Mouse (Mus musculus) myocyte (in vitro differentiated cells): ENCODE data around the gene Cd81. TPM values are rescaled to one million over a fixed set of nuclear protein-coding genes. Genes with fewer than 3 reads are reported as not detected.
A peak's percentile ranks its signal among the peaks of the same experiment; 100 is the strongest.

Source experiments
- H3K27me3 ChIP-seq: one replicate; pipeline ENCODE4 v1.6.1; 2011; ENCODE audit not compliant: control insufficient read depth, insufficient read depth, insufficient read length
- H3K36me3 ChIP-seq: one replicate; pipeline ENCODE4 v1.6.1; 2011; ENCODE audit not compliant: control insufficient read depth, insufficient read depth
- H3K4me2 ChIP-seq: one replicate; pipeline ENCODE4 v1.6.1; 2011; ENCODE audit warnings: low read depth, control low read depth
- H3K4me3 ChIP-seq: one replicate; pipeline ENCODE4 v1.5.1; 2011; ENCODE audit warnings: mild to moderate bottlenecking, control low read depth, moderate library complexity
- H3K79me2 ChIP-seq: one replicate; pipeline ENCODE4 v1.6.1; 2011; ENCODE audit not compliant: control insufficient read depth, insufficient read depth
- H3ac ChIP-seq: one replicate; pipeline ENCODE4 v1.6.1; 2011; ENCODE audit not compliant: control insufficient read depth, insufficient read length
- CEBPB ChIP-seq: IDR thresholded peaks from 2 replicates; pipeline ENCODE4 v1.6.1; 2011; ENCODE audit warnings: mild to moderate bottlenecking, moderate library complexity; ENCODE audit not compliant: poor library complexity, insufficient read depth, severe bottlenecking
- E2F4 ChIP-seq: IDR thresholded peaks from one replicate; pipeline ENCODE4 v1.6.1; 2011; ENCODE audit warnings: mild to moderate bottlenecking, control low read depth, moderate library complexity; ENCODE audit not compliant: insufficient read depth
- MAX ChIP-seq: IDR thresholded peaks from one replicate; pipeline ENCODE4 v1.6.1; 2011; ENCODE audit warnings: low read depth, mild to moderate bottlenecking, control low read depth
- MYOD1 ChIP-seq, 3 experiments: IDR thresholded peaks; one replicate each; pipeline ENCODE4 v1.6.1; 2011; ENCODE audit warnings: control low read depth in 2 of 3, low read depth in 2 of 3, mild to moderate bottlenecking in 2 of 3, moderate library complexity in 1 of 3; ENCODE audit not compliant: insufficient read length in 2 of 3, control insufficient read depth in 1 of 3
- MYOG ChIP-seq, 3 experiments: IDR thresholded peaks; one replicate each; pipeline ENCODE4 v1.6.1; 2011; ENCODE audit warnings: control low read depth in 2 of 3, low read depth in 2 of 3, mild to moderate bottlenecking in 2 of 3; ENCODE audit not compliant: insufficient read length in 2 of 3, control insufficient read depth in 1 of 3, insufficient read depth in 1 of 3
- POLR2A ChIP-seq: IDR thresholded peaks from one replicate; pipeline ENCODE4 v1.6.1; 2011; ENCODE audit warnings: low read depth, mild to moderate bottlenecking, control low read depth, moderate library complexity; ENCODE audit not compliant: insufficient read length
- POLR2AphosphoS2 ChIP-seq: IDR thresholded peaks from one replicate; pipeline ENCODE4 v1.6.1; 2011; ENCODE audit warnings: low read depth, control low read depth; ENCODE audit not compliant: insufficient read length
- REST ChIP-seq: IDR thresholded peaks from one replicate; pipeline ENCODE4 v1.6.1; 2011; ENCODE audit warnings: mild to moderate bottlenecking, control low read depth, moderate library complexity; ENCODE audit not compliant: insufficient read depth, insufficient read length
- SRF ChIP-seq: IDR thresholded peaks from one replicate; pipeline ENCODE4 v1.6.1; 2011; ENCODE audit warnings: low read depth; ENCODE audit not compliant: control insufficient read depth, insufficient read length
- TCF12 ChIP-seq: IDR thresholded peaks from one replicate; pipeline ENCODE4 v1.6.1; 2011; ENCODE audit warnings: mild to moderate bottlenecking, control low read depth; ENCODE audit not compliant: poor library complexity, insufficient read depth, severe bottlenecking
- TCF3 ChIP-seq: IDR thresholded peaks from one replicate; pipeline ENCODE4 v1.6.1; 2011; ENCODE audit warnings: low read depth, control low read depth; ENCODE audit not compliant: insufficient read length
- USF1 ChIP-seq: IDR thresholded peaks from one replicate; pipeline ENCODE4 v1.6.1; 2011; ENCODE audit warnings: low read depth, mild to moderate bottlenecking, control low read depth, moderate library complexity
- polyA plus RNA-seq: library from polyadenylated mRNA; unstranded; fragments of >200 nt; fragmentation: generic; extraction: Trizol; gene quantifications from one replicate; pipeline ENCODE4 v1.2.1, GENCODE M21; 2012; ENCODE audit warnings: missing spikeins

Cd81 gene
- polyA plus RNA-seq, 1 experiment, result 744 TPM

- no peak overlapping the region for H3ac ChIP-seq
- no peak overlapping the region for H3K4me2 ChIP-seq
- H3K79me2 ChIP-seq, result peaks cover 12% of the 10 kb centered on the region
- peaks cover 59% of the 10 kb centered on the region for H3K36me3 ChIP-seq
- H3K4me3 ChIP-seq, result no peak overlapping the region
- TF ChIP-seq TCF12, result no peak
- no peak for TF ChIP-seq E2F4
- no peak for TF ChIP-seq POLR2AphosphoS2
- TF ChIP-seq TCF3, result no peak
- TF ChIP-seq MAX, result no peak
- TF ChIP-seq POLR2A, result no peak
- no peak for TF ChIP-seq MYOG (IDR thresholded peaks at IDR 0.05; ENCODE audit: control insufficient read depth in 1 of 3, insufficient read depth in 1 of 3, insufficient read length in 2 of 3, low read depth in 2 of 3)
- TF ChIP-seq REST, result no peak
- no peak for TF ChIP-seq USF1
- no peak for TF ChIP-seq SRF
- no peak for TF ChIP-seq MYOD1 (IDR thresholded peaks at IDR 0.05; ENCODE audit: control insufficient read depth in 1 of 3, insufficient read length in 2 of 3, low read depth in 2 of 3)
- TF ChIP-seq CEBPB, result no peak
- H3K27me3 ChIP-seq, result no peaks in the 10 kb centered on the region
Observed at GRCm38 (mm10) chr7:143067469-143067868, 14.9 kb downstream of the Cd81 start.

- Histone ChIP-seq H3K36me3 (peaks cover 59% of the 10 kb centered on the region), H3ac (no peak overlapping the region), H3K4me2 (no peak overlapping the region), H3K27me3 (no peaks in the 10 kb centered on the region), H3K79me2 (peaks cover 12% of the 10 kb centered on the region), H3K4me3 (no peak overlapping the region)
- TF ChIP-seq E2F4, result no peak
- TF ChIP-seq CEBPB, result no peak
Observed at GRCm38 (mm10) chr7:143067897-143068296, 15.4 kb downstream of the Cd81 start.

GRCm38 (mm10) chr7:143068316-143068881 is 15.9 kb downstream of the Cd81 start:
- Histone ChIP-seq H3K4me3 (peak overlapping the region; percentile 92), H3K4me2 (peak overlapping the region; percentile 33), H3K79me2 (peaks cover 12% of the 10 kb centered on the region)

GRCm38 (mm10) chr7:143068882-143069591 is 16.5 kb downstream of the Cd81 start, which contains the start of gene Tssc4:
TSS of gene Tssc4 (plus strand) at chr7:143069249.
- peak; percentile 53 for TF ChIP-seq E2F4
- no peak for TF ChIP-seq CEBPB
- TF ChIP-seq TCF12, result no peak
- TF ChIP-seq SRF, result no peak
- TF ChIP-seq POLR2A, result peak; percentile 79
- TF ChIP-seq POLR2AphosphoS2, result peak; percentile 99
- no peak for TF ChIP-seq MYOG (IDR thresholded peaks at IDR 0.05; ENCODE audit: control insufficient read depth in 1 of 3, insufficient read depth in 1 of 3, insufficient read length in 2 of 3, low read depth in 2 of 3)
- no peak for TF ChIP-seq MAX
- no peak for TF ChIP-seq REST
- H3K79me2 ChIP-seq, result peaks cover 12% of the 10 kb centered on the region
- H3K4me2 ChIP-seq, result peak within 1 kb of the TSS; percentile 84
- H3ac ChIP-seq, result peak within 1 kb of the TSS; percentile 91
- H3K4me3 ChIP-seq, result peak within 1 kb of the TSS; percentile 92
- no peaks in the 10 kb centered on the region for H3K27me3 ChIP-seq
- H3K36me3 ChIP-seq, result peaks cover 47% of the 10 kb centered on the region

More at GRCm38 (mm10) chr7:143068316-143068881, 15.9 kb downstream of the Cd81 start:
- Histone ChIP-seq H3ac (no peak overlapping the region), H3K27me3 (no peaks in the 10 kb centered on the region), H3K36me3 (peaks cover 54% of the 10 kb centered on the region)
- TF ChIP-seq E2F4 (no peak), POLR2A (no peak), MAX (no peak), MYOG (IDR thresholded peaks at IDR 0.05; ENCODE audit: control insufficient read depth in 1 of 3, insufficient read depth in 1 of 3, insufficient read length in 2 of 3, low read depth in 2 of 3) (no peak), SRF (no peak), CEBPB (no peak), POLR2AphosphoS2 (no peak), REST (no peak), TCF3 (no peak), USF1 (no peak), TCF12 (no peak), MYOD1 (IDR thresholded peaks at IDR 0.05; ENCODE audit: control insufficient read depth in 1 of 3, insufficient read length in 2 of 3, low read depth in 2 of 3) (no peak)
